Mouse (Mus musculus) right cerebral cortex, adult 2 months (tissue): Measurements from ENCODE around the gene Fam234b.

Experiments
- DNase-seq, 2 experiments: peaks; one replicate each; pipeline ENCODE4 v3.0.0; 2021 to 2022; ENCODE audit warnings: low spot score in 2 of 2

Fam234b gene

GRCm38 (mm10) chr6:135182925-135183324 is 14.9 kb upstream of the Fam234b start:
- DNase-seq, result no peak

- no peak for DNase-seq
These were observed 13.8 kb upstream of the Fam234b start for GRCm38 (mm10) chr6:135183961-135184360.

GRCm38 (mm10) chr6:135187076-135187917 is 10.5 kb upstream of the Fam234b start:
- no peak for DNase-seq

GRCm38 (mm10) chr6:135188629-135189028 is 9.1 kb upstream of the Fam234b start:
- DNase-seq, result no peak

GRCm38 (mm10) chr6:135190122-135190521 is 7.7 kb upstream of the Fam234b start:
- no peak for DNase-seq

- no peak for DNase-seq
These were observed 5.9 kb upstream of the Fam234b start for GRCm38 (mm10) chr6:135191906-135192305.

- no peak for DNase-seq
These were observed 4.8 kb upstream of the Fam234b start for GRCm38 (mm10) chr6:135192993-135193392.

- DNase-seq, result no peak
These were observed 4.0 kb upstream of the Fam234b start for GRCm38 (mm10) chr6:135193733-135194132.

- no peak for DNase-seq
These were observed 2.9 kb upstream of the Fam234b start for GRCm38 (mm10) chr6:135194907-135195306.

- no peak for DNase-seq
These were observed 1.1 kb upstream of the Fam234b start for GRCm38 (mm10) chr6:135196707-135197106.

- no peak for DNase-seq
These were observed 331 bp upstream of the Fam234b start for GRCm38 (mm10) chr6:135197446-135197845.

GRCm38 (mm10) chr6:135198726-135199125 is 949 bp downstream of the Fam234b start:
- no peak for DNase-seq

- peak; percentile 60 to 64 for DNase-seq
These were observed 2.6 kb downstream of the Fam234b start for GRCm38 (mm10) chr6:135200122-135200957.

- DNase-seq, result no peak
These were observed 4.9 kb downstream of the Fam234b start for GRCm38 (mm10) chr6:135202668-135203067.

- DNase-seq, result no peak
These were observed 6.0 kb downstream of the Fam234b start for GRCm38 (mm10) chr6:135203737-135204136.

- DNase-seq, result no peak
These were observed 7.1 kb downstream of the Fam234b start for GRCm38 (mm10) chr6:135204869-135205268.

GRCm38 (mm10) chr6:135205802-135206201 is 8.0 kb downstream of the Fam234b start:
- DNase-seq, result no peak

- no peak for DNase-seq
These were observed 9.1 kb downstream of the Fam234b start for GRCm38 (mm10) chr6:135206909-135207308.

GRCm38 (mm10) chr6:135211169-135211568 is 13.4 kb downstream of the Fam234b start:
- DNase-seq, result no peak

GRCm38 (mm10) chr6:135212666-135213065 is 14.9 kb downstream of the Fam234b start:
- no peak for DNase-seq

GRCm38 (mm10) chr6:135218330-135218729 is 20.6 kb downstream of the Fam234b start:
- DNase-seq, result no peak

GRCm38 (mm10) chr6:135219916-135220315 is 22.1 kb downstream of the Fam234b start:
- no peak for DNase-seq
